Mouse (Mus musculus) splenic B cell, adult 2 months (primary cell): ENCODE results near the gene Neb.
"Not testable (repeated sequence)": the region's sequence is repeated elsewhere in the genome, so short reads cannot be mapped to it uniquely, and the experiment has no call there.

ENCODE experiments used
- DNase-seq: peaks from one replicate; pipeline ENCODE4 v3.0.0-alpha.2; 2011; ENCODE audit warnings: low read depth, low spot score
- H3K27me3 ChIP-seq: 2 replicates; pipeline ENCODE4 v1.6.1; 2012; ENCODE audit warnings: mild to moderate bottlenecking, low read length, moderate library complexity, mixed read lengths; ENCODE audit not compliant: control insufficient read depth, poor library complexity, insufficient read depth, severe bottlenecking
- H3K36me3 ChIP-seq: 2 replicates; pipeline ENCODE4 v1.6.1; 2012; ENCODE audit warnings: mild to moderate bottlenecking, low read length, moderate library complexity, mixed read lengths; ENCODE audit not compliant: control insufficient read depth, poor library complexity, insufficient read depth, severe bottlenecking

Neb gene

GRCm38 (mm10) chr2:52133351-52133750, 244.9 kb downstream of the Neb start:
- H3K27me3 ChIP-seq = no peaks in the 10 kb centered on the region
- no peak for DNase-seq
- no peaks in the 10 kb centered on the region for H3K36me3 ChIP-seq

DNA sequence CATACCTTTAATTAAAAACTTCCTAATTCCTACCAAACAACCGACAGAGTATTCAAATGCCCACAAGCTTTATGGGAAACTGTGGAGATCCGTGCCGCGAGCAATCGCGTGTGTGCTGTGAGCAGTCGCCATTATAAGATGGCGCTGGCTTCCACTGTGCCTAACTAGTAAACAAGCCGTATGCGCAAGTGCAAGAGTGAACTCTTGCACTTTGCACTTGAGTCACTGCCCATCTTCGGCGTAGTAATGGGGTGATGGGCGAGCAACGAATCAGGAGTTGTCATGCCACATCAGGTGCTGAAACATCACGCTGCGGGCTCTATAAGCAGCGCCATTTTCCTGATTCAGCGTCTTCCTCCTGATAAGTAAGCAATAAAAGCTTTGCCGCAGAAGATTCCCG, 246.9 kb downstream of the Neb start:
- H3K36me3 ChIP-seq, DNase-seq, H3K27me3 ChIP-seq: not testable (repeated sequence)

DNA sequence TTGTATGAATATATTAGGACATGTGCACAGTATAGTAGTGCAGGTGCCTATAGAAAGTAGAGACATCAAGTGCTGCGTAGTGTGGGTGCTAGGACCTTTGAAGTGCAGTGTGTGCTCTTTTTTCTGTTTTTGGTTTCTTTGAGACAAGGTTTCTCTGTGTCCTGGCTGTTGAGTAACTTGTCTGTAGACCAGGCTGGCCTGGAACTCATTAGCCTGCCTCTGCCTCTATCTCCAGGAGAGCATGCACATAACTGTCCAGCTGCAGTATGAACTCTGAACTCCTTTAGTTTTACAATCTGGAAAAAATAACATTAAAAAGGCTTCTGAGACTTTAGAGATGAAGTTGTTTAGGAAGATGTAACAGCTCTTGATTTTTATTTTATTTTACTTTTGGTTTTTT, 264.2 kb downstream of the Neb start:
- H3K36me3 ChIP-seq = peaks cover 14% of the 10 kb centered on the region; the same call in 1 of the 2 replicates
- no peaks in the 10 kb centered on the region for H3K27me3 ChIP-seq
- no peak for DNase-seq
